Mouse (Mus musculus) kidney, postnatal 25 days (tissue): ENCODE data around the gene Hnrnpa2b1.
"Not testable (repeated sequence)": the region's sequence is repeated elsewhere in the genome, so short reads cannot be mapped to it uniquely, and the experiment has no call there.

Source experiments
- DNase-seq, 2 experiments: peaks; one replicate each; pipeline ENCODE4 v3.0.0; 2021; ENCODE audit warnings: mixed read lengths in 2 of 2

Gene Hnrnpa2b1

DNA sequence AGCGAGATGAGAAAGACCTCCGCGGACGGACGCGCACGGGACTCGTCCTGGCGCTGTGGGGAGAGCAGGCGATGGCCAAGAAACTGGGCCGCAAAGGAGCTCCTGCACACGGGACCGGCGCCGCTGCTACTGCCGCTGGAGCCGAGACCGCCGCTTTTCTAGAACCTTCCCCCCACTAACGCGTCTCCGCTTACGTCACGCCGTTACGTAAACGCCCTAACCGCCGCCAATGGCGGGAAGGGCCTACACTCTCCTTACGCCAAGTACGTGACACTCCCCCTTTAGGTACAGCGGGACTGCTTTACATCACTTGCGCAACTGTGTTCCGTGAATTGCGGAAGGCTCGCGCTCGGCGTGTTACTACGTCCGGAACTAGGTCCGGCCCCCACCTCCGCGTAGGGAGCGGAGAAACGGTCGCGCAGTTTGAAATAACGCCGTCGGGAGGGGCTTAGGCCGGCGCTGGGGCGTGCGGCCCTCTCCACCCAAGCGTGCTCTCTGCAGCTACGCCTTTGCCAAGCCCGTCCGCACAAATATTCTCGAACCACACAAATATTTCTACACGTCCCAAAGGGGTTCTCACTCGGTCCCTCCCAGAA is at the start of gene Hnrnpa2b1:
Hnrnpa2b1 (minus strand) TSS at position 180 of the 596 bp plus-strand sequence.
- peak; percentile 97 to 98 for DNase-seq

- DNase-seq, result no peak
Measured at GRCm38 (mm10) chr6:51514860-51515259, 45.2 kb upstream of the Hnrnpa2b1 start.

DNA sequence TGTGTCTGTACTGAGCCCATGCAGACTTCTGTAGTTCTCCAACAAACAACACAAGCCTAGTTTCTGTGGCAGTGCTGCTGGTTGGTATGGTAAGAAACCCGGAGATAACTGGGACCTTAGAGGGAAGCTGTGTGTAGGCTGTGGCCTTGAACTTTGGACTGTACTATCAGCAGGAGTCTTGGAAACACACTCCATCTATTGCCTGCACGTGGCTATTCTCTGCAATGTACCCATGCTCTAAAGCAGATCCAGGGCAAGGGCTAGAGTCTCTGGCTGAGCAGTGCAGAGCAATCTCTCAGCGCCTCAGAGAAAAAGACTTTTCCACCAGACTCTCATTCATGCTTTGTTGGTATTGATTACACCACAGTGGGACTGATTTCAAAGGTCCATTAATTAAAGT is 44.1 kb upstream of the Hnrnpa2b1 start:
- no peak for DNase-seq

- DNase-seq, result no peak
Measured at GRCm38 (mm10) chr6:51510946-51511345, 41.3 kb upstream of the Hnrnpa2b1 start.

GRCm38 (mm10) chr6:51510094-51510493 is 40.4 kb upstream of the Hnrnpa2b1 start:
- peak; percentile 60 to 76 for DNase-seq

DNA sequence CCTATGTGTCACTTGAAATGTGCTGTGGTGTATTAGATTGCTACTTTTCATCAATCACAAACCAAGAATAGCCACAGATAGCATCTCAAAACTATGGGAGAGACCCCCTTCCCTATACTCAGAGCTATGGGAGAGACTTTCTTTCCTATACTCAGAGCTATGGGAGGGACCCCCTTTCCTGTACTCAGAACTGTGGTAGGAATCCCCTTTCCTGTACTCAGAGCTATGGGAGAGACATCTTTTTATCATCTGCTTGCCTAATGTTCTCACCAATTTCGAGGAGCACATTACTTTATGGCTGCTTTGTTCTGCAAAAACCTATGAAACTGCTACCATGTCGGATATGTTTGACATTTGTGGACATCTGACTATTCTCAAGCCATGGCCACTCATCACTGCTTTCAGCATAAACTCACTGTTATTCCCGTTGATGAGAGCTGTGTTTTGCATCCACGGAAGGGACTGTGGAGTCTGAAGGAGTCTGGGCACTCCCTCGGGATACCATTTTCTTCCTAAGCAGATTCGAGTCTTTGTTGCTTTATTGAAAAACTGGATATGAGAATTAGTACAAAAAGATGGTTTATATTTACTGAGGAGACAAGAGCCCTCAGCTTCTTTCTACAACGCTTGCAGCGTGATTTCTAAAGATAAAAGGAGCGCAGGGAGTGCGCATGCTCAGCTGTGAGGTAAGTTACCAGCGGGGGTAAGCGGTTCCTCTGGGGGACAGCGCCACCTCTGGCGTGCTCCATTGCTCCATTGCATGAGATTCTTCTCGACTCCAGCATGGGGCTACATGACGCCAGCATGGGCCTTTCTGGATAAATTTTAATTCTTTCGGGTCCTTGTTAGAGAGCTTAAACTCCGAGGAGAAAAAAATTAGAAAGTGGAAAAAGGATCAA is 39.3 kb upstream of the Hnrnpa2b1 start:
- DNase-seq, result peak; percentile 81 to 87

DNA sequence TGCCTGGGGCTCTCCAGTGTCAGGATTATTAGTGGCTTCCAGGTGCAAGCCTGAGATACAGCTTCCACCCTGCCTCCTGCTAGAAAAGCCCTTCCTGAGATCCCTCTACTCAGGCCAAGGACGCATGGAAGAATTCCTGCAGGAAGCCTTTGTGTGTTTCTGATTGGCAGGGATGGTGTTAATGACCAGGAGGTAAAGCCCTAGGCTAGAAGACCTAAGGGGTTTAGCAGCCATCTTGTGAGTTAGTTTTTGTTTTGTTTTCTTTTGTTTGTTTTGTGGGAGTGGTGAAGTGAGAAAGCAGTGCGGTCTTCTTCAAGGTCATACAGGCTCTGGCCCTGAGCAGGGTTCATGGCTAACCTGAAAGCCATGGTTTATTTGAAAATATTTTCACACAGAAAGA is 37.9 kb upstream of the Hnrnpa2b1 start:
- no peak for DNase-seq

DNA sequence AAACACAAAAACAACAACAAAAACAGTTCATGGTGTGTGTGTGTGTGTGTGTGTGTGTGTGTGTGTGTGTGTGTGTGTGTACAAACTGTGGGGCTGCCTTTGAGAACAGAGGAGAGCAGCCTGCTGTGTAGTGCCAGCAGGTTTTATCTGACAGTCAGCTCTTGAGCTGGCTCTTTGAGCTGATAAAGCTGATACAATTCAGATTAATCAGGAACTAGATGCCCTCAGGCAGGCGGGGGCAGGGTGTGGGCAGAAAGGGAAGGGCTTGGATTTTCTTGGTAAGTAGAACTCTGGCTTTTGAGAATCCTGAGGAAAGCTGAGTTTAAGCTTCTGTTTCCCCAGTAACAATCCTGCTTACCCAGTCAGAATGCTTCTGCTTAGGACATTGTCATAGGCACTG is 36.0 kb upstream of the Hnrnpa2b1 start:
- DNase-seq, result no peak

- DNase-seq, result peak in 1 of 2 experiments; percentile 22
Measured at GRCm38 (mm10) chr6:51497321-51498111, 27.8 kb upstream of the Hnrnpa2b1 start.

DNA sequence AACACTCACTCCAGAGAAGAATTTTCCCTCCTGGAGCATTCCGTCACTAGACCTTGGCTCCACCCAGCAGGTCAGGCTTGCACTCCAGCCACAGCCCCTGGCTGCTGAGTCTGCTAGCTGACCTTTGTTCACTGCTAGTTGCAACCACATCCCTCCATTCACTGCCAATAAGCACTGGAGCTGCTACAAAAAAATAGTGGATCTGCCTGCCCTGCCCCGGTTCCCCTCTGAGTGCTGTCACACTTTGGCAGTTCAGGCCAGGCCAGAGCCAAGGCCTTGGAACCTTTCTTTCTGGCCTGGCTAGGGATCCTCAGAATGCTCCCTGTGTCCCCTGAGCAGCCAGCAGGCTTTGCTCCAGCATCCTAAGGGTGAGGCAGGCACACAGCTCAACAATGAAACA is 20.1 kb upstream of the Hnrnpa2b1 start:
- DNase-seq, result peak; percentile 66 to 89

- DNase-seq, result no peak
Measured at GRCm38 (mm10) chr6:51486731-51487130, 17.0 kb upstream of the Hnrnpa2b1 start.

GRCm38 (mm10) chr6:51486076-51486710 is 16.5 kb upstream of the Hnrnpa2b1 start:
- DNase-seq, result no peak

DNA sequence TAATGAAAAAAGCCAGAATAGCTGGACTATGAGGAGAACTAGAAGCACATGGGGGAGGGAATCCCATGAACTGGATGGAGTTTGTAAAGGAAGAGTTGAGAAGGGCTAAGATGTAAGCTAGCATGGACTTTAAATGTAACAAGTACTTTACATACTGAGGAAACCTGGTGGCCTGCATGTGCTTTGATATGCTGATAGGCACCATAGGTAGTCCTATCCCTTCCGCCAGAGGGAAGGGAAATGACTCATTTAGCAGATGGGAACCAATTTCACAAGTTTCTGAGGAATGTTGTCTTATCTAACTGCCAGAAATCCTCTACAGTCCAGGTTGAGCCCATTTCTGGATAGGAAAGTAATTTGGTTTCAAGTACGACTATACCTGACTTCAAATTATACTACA is 16.0 kb upstream of the Hnrnpa2b1 start:
- DNase-seq, result no peak

GRCm38 (mm10) chr6:51484556-51484955 is 14.9 kb upstream of the Hnrnpa2b1 start:
- DNase-seq, result not testable (repeated sequence)

DNA sequence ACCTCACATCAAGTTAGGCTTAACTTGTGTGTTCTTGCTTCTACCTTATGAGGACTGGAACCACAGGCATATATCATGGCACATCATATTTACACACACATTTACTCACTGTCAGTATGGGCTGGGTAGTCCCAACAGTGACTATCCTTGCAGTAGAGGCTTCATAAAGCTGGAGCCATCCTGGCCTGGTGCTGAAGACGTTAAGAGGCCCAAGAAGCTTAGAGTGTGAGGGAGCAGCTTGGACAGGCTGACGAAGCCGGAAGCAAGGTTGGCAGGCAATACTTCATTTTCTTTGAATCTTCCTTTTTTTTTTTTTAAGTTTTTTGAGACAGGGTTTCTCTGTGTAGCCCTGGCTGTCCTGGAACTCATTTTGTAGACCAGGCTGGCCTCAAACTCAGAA is 14.2 kb upstream of the Hnrnpa2b1 start:
- no peak for DNase-seq

DNA sequence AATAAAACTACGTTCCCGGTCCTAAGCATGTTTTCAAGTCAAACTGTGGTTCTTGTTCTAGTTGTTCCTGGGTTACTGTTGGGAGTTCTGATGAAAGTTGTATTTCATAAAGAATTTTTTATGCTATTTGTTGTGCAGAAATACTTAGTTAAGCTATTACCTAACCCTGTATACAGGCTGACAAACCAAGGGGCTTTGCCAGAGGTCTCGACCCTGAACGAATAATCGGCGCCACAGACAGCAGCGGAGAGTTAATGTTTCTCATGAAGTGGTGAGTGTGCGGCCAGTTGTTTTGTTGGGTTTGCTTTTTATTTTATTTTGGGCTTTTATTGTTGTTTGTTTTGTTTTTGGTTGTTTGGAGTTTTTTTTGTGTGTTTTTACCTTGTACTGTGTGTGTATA is 11.9 kb upstream of the Hnrnpa2b1 start:
- DNase-seq, result peak in 1 of 2 experiments; percentile 38

DNA sequence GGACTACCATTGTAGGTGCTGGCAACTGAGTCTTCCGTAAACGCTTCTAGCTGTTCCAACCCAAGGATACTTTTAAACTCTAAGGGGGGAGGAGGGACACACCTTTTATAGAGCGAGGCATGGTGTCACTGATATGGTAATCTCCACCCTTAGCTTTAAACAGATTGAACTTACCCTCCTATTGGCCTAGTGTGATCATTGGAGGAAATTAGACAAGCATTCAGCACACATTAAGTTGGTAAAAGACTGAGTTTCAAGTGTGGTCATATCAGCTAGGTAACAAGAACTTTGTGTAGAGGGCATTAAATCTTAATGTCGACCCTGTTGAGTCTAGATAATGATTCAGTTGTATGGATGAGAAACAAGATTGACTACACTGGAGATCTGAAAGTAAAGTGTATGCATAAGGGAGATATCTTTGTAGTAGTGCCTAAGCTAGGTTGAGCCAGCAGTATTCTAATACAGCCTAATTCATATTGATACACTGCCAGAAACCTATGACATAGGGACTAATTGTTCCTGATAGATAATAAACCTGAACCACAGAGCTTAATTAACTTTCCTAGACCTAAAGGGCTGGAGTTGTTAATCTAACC is 9.5 kb upstream of the Hnrnpa2b1 start:
- no peak for DNase-seq

GRCm38 (mm10) chr6:51472213-51472612 is 2.5 kb upstream of the Hnrnpa2b1 start:
- no peak for DNase-seq

- DNase-seq, result no peak
Measured at GRCm38 (mm10) chr6:51471782-51472181, 2.1 kb upstream of the Hnrnpa2b1 start.

DNA sequence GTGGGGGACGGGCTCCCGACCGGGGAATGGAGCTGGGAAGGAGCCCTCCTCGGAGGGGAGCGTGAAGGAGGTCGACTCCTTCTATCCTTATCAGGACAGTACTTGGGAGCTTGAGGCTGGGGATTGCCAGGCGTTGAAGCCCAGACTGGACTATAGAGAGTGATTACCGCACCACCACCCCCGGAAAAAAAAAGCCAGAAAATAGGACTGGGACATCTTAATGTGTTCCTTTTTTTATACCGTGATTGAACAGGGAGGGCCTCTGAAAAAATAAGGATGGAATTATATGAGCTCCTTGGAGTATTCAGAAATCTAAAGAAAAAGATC is 1.4 kb upstream of the Hnrnpa2b1 start:
- DNase-seq, result no peak

DNA sequence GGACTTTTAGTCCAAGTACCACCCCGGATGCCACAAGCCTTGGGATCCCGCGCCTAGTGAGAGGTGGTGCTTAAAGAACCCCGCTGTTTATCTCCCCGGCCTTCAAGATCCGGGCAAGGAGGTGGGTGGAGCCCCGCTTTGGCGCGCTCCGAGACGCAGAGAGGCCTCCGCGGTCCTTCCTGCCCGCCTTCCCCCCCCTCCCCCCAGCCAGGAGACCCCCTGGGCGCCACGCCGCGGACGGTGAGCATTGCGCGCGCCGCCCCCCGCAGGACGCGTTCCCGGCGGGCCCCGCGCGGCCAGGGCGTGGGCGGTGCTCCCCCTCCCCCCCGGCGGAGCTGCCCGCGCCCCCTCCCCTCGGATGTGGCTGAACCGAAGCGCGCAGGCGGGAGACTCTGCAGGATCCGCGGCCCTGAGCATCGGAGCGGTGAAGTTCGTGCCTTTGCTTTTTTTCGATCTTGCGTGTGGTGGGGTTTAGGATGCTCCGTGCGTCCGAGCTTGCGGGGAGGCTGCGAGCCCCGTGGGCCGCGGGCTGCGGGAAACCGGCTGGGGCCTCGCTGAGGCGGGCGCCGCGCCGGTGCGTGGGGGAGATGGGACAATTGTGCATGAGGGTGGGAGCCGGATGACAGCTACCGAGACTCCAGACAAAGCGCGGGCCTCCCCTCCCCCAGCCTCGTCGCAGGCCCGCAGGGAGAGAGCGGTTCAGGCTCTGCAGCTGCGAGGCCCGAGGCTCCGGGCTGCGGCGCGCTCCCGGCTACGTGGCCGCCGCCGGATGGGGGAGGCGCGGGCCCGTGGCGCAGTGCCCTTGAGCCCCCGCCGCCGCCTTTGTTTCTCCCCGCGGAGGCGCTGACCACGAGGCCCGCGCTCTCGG is 851 bp upstream of the Hnrnpa2b1 start, which contains the start of gene Cbx3:
Cbx3 (plus strand) TSS at position 50 of the 868 bp plus-strand sequence.
- DNase-seq, result peak; percentile 83 to 94
